Mouse (Mus musculus): ENCODE results near the gene Vill. TPM values are rescaled to one million over a fixed set of nuclear protein-coding genes. Genes with fewer than 3 reads are reported as not detected.

The Vill gene
- polyA plus RNA-seq, 1 experiment: 4.3 TPM

- Histone ChIP-seq H3K27me3 (ENCODE audit: control insufficient read depth, insufficient read depth, low read length) (no peaks in the 10 kb centered on the region), H3K36me3 (ENCODE audit: control insufficient read depth, insufficient read depth, low read length) (peaks cover 5% of the 10 kb centered on the region; the same call in 1 of the 2 replicates), H3K4me3 (ENCODE audit: low read depth, low read length) (no peak overlapping the region), H3K4me1 (ENCODE audit: control insufficient read depth, insufficient read depth, insufficient read length, low read length) (peaks cover 43% of the 10 kb centered on the region), H3K27ac (ENCODE audit: insufficient read depth, low read depth, low read length) (no peak overlapping the region)
- no peak for TF ChIP-seq CTCF (IDR thresholded peaks at IDR 0.05; ENCODE audit: extremely low read depth, insufficient read length, insufficient replicate concordance, low read depth, low read length)
- TF ChIP-seq POLR2A (IDR thresholded peaks at IDR 0.05; ENCODE audit: low read depth, low read length): no peak
- 86% methylated on average over 8 of the region's 8 CpGs for whole genome bisulfite sequencing
These were observed 29.5 kb downstream of the Vill start for GRCm38 (mm10) chr9:119082039-119082438.

DNA sequence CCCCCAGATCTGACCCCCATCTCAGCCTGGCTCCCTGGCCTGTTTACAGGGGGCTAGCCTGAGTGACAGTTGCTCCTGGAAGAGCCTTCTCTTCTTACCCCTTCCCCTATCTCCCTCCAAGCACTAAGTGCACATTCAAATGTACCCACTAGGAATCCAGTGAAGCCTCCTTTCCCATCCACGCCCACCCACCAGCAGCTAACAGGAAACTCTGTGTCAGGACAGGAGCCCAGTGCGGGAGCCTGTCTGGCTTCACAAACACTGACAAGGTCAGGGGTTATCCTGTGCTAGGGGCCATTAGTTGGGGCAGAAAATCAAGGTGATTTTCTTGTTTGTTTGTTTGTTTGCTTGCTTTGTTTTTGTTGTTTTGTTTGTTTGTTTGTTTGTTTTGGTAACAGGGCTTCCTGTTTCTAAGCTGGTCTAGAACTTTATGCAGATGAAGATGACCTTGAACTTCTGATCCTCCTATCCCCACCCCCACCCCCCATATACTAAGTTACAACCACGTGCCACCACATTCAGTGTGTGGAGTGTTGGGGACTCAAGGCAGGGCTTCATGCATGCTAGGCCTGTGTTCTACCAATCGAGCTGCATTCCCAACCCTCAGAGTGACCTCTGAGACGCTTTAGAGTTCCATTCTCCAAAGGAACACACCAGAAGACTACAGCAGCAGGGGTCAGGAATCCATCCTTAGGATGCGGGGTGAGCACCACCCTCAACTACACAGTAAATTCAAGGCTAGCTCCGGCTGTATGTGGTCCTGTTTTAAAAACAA is 30.3 kb downstream of the Vill start:
- Histone ChIP-seq H3K27ac (ENCODE audit: insufficient read depth, low read depth, low read length) (no peak overlapping the region), H3K36me3 (ENCODE audit: control insufficient read depth, insufficient read depth, low read length) (peaks cover 5% of the 10 kb centered on the region; the same call in 1 of the 2 replicates), H3K4me1 (ENCODE audit: control insufficient read depth, insufficient read depth, insufficient read length, low read length) (peaks cover 47% of the 10 kb centered on the region), H3K4me3 (ENCODE audit: low read depth, low read length) (no peak overlapping the region), H3K27me3 (ENCODE audit: control insufficient read depth, insufficient read depth, low read length) (no peaks in the 10 kb centered on the region)
- TF ChIP-seq CTCF (IDR thresholded peaks at IDR 0.05; ENCODE audit: extremely low read depth, insufficient read length, insufficient replicate concordance, low read depth, low read length) (no peak), POLR2A (IDR thresholded peaks at IDR 0.05; ENCODE audit: low read depth, low read length) (no peak)
- WGBS: 74% methylated on average over 7 of the region's 7 CpGs

GRCm38 (mm10) chr9:119083966-119084365 is 31.4 kb downstream of the Vill start:
- TF ChIP-seq POLR2A (IDR thresholded peaks at IDR 0.05; ENCODE audit: low read depth, low read length) (peak; percentile 49; the same call in 1 of the 2 replicates), CTCF (IDR thresholded peaks at IDR 0.05; ENCODE audit: extremely low read depth, insufficient read length, insufficient replicate concordance, low read depth, low read length) (no peak)
- peaks cover 47% of the 10 kb centered on the region for H3K4me1 ChIP-seq (ENCODE audit: control insufficient read depth, insufficient read depth, insufficient read length, low read length)
- 30% methylated on average over 10 of the region's 10 CpGs for WGBS
- H3K27ac ChIP-seq (ENCODE audit: insufficient read depth, low read depth, low read length): peak overlapping the region; percentile 86
- H3K4me3 ChIP-seq (ENCODE audit: low read depth, low read length): peak overlapping the region; percentile 31; the same call in 1 of the 2 replicates
- H3K36me3 ChIP-seq (ENCODE audit: control insufficient read depth, insufficient read depth, low read length): peaks cover 5% of the 10 kb centered on the region; the same call in 1 of the 2 replicates
- H3K27me3 ChIP-seq (ENCODE audit: control insufficient read depth, insufficient read depth, low read length): no peaks in the 10 kb centered on the region

DNA sequence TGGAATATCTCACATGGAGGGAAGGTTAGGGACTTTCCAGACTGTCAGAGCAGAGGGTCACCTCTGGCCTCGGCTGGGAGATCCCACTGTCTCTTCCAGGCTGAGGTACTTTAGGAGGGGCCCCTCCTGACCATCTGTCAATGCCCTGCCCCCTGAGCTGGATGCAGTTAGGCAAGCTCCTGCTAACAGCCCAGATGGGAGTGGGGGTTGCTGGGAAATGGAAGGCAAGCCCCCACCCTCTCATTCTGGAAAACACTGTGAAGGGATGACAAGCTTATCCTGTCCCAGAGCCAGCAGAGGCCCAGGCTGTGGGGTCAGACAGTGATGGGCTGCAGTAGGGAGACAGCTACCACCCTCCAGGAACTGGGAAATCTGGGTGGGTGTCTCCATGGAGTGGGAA is 33.9 kb downstream of the Vill start:
- Histone ChIP-seq H3K4me3 (ENCODE audit: low read depth, low read length) (peak overlapping the region; percentile 3; the same call in 1 of the 2 replicates), H3K4me1 (ENCODE audit: control insufficient read depth, insufficient read depth, insufficient read length, low read length) (peaks cover 28% of the 10 kb centered on the region), H3K36me3 (ENCODE audit: control insufficient read depth, insufficient read depth, low read length) (no peaks in the 10 kb centered on the region), H3K27ac (ENCODE audit: insufficient read depth, low read depth, low read length) (no peak overlapping the region), H3K27me3 (ENCODE audit: control insufficient read depth, insufficient read depth, low read length) (no peaks in the 10 kb centered on the region)
- TF ChIP-seq CTCF (IDR thresholded peaks at IDR 0.05; ENCODE audit: extremely low read depth, insufficient read length, insufficient replicate concordance, low read depth, low read length): no peak
- no peak for TF ChIP-seq POLR2A (IDR thresholded peaks at IDR 0.05; ENCODE audit: low read depth, low read length)
- WGBS: 90% methylated on average over 1 of the region's 1 CpGs

GRCm38 (mm10) chr9:119087309-119087708 is 34.7 kb downstream of the Vill start:
- 71% methylated on average over 5 of the region's 5 CpGs for WGBS

DNA sequence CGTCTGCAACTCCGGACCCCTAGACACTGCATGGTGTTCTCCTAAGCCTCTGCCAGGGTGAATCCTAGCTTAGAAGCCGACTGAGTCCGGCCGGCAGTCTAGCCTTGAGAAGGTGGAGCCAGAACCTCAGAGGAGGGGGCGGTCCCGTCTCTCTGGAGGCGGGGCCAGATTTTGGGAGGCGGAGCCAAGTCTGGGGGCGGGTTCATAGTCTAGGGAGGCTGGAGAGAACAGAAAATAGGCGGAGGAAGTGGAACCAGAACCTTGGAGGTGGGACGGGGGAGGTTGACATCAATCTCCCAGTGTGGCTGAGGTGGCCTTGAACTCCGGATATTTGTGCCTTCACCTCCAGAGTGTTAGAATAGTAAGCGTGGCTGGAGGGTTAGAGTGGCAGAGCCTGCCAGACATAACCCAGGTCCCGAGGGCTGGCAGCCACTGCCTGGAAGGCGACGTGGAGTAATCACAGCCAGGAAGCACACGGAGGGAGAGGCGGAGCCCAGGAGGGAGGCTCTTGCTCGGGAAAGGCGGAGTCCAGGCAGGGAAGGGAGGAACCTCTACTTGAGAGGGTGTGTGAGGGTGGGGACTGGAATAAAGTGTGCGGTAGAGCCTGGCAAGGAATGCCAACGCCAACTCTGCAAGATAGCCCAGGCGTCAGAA is 35.7 kb downstream of the Vill start:
- TF ChIP-seq POLR2A (IDR thresholded peaks at IDR 0.05; ENCODE audit: low read depth, low read length) (peak; percentile 90), CTCF (IDR thresholded peaks at IDR 0.05; ENCODE audit: extremely low read depth, insufficient read length, insufficient replicate concordance, low read depth, low read length) (no peak)
- H3K4me1 ChIP-seq (ENCODE audit: control insufficient read depth, insufficient read depth, insufficient read length, low read length): peaks cover 29% of the 10 kb centered on the region
- WGBS: 1% methylated on average over 24 of the region's 24 CpGs
- H3K4me3 ChIP-seq (ENCODE audit: low read depth, low read length): peak overlapping the region; percentile 70
- peaks cover 10% of the 10 kb centered on the region for H3K27me3 ChIP-seq (ENCODE audit: control insufficient read depth, insufficient read depth, low read length)
- peak overlapping the region; percentile 89 for H3K27ac ChIP-seq (ENCODE audit: insufficient read depth, low read depth, low read length)
- H3K36me3 ChIP-seq (ENCODE audit: control insufficient read depth, insufficient read depth, low read length): no peaks in the 10 kb centered on the region

More at GRCm38 (mm10) chr9:119087309-119087708, 34.7 kb downstream of the Vill start:
- Histone ChIP-seq H3K36me3 (ENCODE audit: control insufficient read depth, insufficient read depth, low read length) (no peaks in the 10 kb centered on the region), H3K27me3 (ENCODE audit: control insufficient read depth, insufficient read depth, low read length) (peaks cover 4% of the 10 kb centered on the region; the same call in 1 of the 2 replicates), H3K4me1 (ENCODE audit: control insufficient read depth, insufficient read depth, insufficient read length, low read length) (peaks cover 31% of the 10 kb centered on the region), H3K4me3 (ENCODE audit: low read depth, low read length) (peak overlapping the region; percentile 70), H3K27ac (ENCODE audit: insufficient read depth, low read depth, low read length) (0 out of 2 replicates have a peak overlapping the region, but pooled peaks have one; percentile 39)
- no peak for TF ChIP-seq CTCF (IDR thresholded peaks at IDR 0.05; ENCODE audit: extremely low read depth, insufficient read length, insufficient replicate concordance, low read depth, low read length)
- no peak for TF ChIP-seq POLR2A (IDR thresholded peaks at IDR 0.05; ENCODE audit: low read depth, low read length)

GRCm38 (mm10) chr9:119089437-119089836 is 36.9 kb downstream of the Vill start:
- H3K4me1 ChIP-seq (ENCODE audit: control insufficient read depth, insufficient read depth, insufficient read length, low read length): peaks cover 27% of the 10 kb centered on the region
- TF ChIP-seq POLR2A (IDR thresholded peaks at IDR 0.05; ENCODE audit: low read depth, low read length): no peak
- TF ChIP-seq CTCF (IDR thresholded peaks at IDR 0.05; ENCODE audit: extremely low read depth, insufficient read length, insufficient replicate concordance, low read depth, low read length): no peak
- H3K27me3 ChIP-seq (ENCODE audit: control insufficient read depth, insufficient read depth, low read length): peaks cover 17% of the 10 kb centered on the region
- H3K36me3 ChIP-seq (ENCODE audit: control insufficient read depth, insufficient read depth, low read length): no peaks in the 10 kb centered on the region
- H3K4me3 ChIP-seq (ENCODE audit: low read depth, low read length): no peak overlapping the region
- WGBS: 83% methylated on average over 7 of the region's 7 CpGs
- no peak overlapping the region for H3K27ac ChIP-seq (ENCODE audit: insufficient read depth, low read depth, low read length)

All from small intestine, adult 2 months (tissue).